Mouse (Mus musculus): Measurements from ENCODE around the gene Zfyve27.
A peak's percentile ranks its signal among the peaks of the same experiment; 100 is the strongest.

Gene Zfyve27

DNA sequence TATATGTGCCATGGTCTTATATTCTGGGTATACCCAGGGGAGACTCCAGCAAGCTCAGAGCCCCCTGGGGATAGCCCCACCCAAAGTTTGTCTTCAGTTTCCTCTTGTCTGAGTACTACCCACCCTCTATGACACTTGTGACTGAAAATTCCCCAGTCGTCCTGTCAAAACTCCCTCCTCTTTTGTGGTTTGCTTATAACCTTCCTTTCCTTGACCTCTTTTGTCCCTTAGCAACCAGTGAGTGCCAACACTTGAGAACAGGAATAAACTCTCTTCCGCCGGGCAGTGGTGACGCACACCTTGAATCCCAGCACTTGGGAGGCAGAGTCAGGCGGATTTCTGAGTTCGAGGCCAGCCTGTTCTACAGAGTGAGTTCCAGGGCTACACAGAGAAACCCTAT is 19.7 kb upstream of the Zfyve27 start:
- no peak for DNase-seq

DNA sequence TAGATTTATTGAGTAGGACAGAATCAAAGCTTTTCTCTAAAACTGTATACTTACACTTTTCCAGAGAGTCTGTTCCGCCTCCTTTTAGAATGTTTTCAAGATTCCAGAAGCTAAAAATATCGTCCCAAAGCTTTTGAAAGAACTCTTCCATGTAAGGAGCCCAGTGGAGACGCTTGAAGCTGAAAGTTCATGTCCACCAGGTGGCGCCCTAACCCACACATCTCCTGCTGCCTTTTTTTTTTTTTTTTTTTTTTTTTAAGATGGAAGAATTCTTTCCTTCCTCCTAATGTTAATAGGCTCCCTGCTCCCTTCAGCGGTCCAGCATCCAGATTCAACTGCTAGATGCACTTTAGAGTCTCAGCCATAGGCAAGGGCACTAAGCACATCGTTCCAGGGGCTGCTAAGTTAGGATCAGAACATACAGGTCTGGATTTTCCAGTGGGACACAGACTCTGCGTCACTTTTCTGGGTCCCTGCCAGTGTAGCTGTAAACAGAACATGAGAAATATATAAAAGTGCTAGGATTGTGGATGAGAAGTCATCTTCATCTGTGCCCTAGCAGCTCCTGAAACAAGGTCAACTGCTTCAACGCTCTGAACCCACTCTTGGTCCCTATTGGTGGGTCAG is 19.1 kb upstream of the Zfyve27 start:
- DNase-seq = peak; percentile 90

DNA sequence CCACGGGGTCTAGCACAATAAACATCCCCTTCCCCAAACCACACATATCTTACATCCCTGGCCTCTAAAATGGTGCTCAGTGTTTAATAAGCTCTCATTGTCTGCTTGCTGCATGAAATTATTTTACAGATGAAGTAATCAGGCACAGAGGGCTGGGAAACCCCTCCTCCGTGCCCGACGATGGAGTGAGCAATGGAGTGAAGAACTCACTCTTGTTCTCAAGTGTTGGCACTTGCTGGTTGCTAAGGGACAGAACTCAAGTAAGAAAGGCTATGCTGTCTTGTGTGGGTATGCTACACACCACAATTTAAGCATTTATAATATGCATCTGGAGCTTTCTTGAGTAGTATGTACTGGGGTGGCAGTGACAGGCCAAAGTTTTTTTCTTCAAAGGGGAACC is 18.5 kb upstream of the Zfyve27 start:
- DNase-seq = no peak

DNA sequence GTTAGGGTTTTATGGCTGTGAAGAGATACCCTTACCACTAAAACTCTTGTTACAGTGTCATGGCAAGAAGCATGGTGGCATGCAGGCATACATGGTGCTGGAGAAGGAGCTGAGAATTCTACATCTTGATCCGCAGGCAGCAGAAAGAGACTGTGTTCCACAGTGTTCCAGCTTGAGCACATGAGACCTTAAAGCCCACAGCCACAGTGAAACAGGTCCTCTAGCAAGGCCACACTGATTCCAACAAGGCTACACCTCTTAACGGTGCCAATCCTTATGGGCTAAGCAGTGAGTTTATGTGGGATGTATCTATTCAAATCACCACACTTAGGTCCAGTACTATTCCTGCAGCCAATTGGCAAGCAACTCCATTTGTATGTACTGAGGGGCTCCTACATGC is 18.0 kb upstream of the Zfyve27 start:
- no peak for DNase-seq

DNA sequence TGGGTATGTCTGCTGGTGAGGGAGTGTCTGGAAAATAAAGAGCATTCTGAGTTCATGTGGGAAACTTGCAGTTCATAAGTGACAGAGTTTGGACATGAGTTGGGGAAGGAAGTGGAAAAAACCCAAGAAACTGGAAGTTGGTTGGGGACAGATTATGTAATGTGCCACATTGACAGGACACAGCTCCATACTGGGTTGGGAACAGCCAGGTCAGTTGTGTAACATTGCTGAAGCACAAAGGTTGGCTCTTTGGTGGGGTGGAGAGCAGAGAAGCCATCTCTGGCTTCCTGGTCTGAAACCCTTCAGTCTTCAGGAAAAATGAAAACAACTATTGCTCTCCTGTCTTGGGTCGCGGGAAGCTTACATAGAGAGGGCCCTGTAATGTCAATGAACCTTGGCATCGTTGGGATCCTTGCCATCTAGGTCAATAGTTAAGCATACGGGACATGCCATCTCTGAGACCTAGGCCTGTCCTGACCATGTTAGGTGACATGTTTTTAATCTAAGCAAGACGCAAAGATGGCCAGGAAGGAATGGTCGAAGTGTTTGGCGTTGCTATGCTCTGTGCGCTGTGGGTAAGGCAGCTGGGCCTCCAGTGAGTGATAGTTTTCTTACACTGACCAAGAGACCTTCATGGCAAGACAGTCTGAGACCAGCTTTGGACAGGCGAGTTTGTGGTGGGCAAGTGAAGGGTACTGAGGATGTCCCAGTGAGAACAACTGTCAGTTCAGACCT is 17.3 kb upstream of the Zfyve27 start:
- DNase-seq = peak; percentile 64

DNA sequence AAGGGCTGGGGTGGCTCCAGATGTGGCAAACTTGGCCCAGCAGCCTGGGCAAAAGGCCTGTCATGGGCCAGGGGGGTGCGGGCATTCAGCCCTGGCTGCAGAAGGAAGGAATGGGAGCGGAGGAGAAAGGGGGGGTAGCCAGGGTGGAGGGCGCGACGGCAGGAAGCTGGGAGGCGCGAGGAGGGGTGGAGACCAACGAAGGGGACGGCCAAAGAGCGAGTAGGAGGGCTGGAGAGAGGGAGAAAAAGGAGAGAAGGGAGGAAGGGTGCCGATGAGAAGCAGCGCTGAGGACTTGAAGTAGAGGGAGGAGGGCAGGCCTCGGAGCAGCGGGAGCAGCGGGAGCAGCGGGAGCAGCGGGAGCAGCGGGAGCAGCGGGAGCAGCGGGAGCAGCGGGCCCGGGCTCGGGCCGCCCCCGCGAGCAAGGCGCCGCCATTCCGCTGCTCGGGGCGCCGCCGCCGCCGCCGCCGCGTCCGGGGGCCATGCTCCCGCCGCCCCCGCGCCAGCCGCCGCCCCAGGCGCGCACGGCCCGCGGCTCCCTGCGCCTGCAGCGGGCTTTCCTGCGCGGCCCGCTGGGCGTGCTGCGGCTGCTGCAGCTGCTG is 16.5 kb upstream of the Zfyve27 start, which contains the start of gene Marveld1:
Gene Marveld1, plus strand, starts transcription at position 231 of the 599 bp plus-strand sequence.
- peak; percentile 80 for DNase-seq

DNA sequence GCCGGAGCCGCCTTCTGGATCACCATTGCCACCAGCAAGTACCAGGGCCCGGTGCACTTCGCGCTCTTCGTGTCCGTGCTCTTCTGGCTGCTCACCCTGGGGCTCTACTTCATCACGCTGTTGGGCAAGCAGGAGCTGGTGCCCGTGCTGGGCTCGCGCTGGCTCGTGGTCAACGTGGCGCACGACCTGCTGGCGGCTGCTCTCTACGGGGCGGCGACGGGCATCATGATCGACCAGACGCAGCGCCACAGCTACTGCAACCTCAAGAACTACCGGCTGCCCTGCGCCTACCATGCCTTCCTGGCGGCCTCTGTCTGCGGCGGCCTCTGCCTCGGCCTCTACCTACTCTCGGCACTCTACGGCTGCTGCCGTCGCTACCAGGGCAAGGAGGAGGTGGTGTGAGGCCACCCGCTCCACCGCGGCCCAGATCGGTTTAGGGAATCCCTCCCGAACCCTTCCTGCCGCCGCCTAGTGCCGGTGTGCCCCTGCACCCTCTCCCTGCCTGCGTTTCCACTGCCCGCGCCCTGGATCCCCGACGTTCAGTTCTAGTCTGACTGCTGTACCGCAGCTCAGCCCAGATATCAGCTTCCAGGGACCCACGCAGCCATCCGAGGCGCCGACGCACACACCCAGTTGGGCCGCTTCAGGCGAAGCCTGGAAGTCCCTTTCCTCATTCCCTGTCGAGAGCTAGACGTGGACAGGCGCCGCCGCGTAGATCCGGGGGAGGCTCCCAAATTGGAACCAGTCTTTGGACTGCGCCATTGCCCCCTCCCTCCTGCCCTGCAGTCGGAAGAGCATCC is 15.8 kb upstream of the Zfyve27 start:
- DNase-seq = peak; percentile 57

DNA sequence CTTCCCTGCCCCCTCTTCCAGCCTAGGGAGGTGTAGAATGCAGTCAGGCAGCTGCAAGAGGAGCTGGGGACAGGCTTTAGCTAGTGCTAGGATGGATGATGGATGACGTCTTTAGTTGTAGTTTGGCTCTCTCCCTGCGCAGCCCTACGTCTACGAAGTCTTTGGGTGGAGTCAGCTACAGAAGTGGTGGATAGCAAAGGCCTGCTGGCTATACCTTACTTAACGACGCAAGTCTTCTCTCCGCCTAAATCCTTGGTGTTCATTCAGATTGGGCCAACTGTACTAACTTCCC is 15.2 kb upstream of the Zfyve27 start:
- DNase-seq = no peak

DNA sequence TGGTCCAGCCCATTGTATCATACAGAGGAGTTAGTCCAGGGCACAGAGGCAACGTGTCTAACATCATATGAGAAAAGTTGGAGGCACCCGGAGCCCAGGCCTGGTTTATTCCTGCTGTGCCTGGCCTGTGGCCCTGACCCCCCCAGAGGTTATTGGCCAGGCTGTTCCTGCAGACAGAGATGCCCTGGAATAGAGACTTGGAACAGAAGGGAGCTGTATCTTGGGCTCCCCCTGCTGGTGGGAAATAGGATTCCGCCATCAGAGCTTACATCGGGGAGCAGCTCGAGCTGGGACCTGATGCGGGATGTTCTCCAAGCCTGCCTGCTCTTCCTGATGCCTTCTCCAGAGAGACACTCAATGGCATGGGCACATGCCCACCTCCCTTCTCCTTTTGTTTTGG is 11.8 kb upstream of the Zfyve27 start:
- DNase-seq = peak; percentile 93

DNA sequence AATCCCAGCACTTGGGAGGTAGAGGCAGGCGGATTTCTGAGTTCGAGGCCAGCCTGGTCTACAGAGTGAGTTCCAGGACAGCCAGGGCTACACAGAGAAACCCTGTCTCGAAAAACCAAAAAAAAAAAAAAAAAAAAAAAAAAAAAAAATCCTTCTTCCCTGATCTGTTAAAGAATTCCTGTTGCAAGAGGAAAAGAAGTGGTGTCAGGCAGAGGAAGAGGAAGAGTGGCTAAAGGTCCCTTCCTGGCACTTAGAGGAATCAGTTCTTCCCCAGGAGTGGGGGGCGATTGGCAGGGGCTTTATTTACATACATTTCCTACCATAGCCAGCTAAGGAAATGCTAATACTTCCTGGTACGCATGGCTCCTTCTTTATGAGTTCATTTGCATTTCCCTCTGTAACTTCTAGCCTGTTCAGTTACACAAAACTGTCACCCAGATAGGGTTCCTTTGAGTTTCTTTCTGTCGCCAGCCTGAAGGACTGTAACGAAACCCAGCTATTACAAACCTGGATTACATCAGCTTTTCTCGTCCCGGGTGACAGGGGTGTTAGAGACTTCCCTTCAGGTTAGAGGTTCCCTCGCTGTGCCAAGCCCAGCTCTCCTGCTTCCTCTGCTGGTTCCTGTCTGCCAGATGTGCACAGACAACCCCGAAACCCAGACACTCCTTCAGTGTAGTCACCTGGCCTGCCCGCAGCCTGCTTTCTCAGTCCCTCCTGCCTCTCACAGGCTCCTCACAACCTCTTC is 6.1 kb upstream of the Zfyve27 start:
- no peak for DNase-seq

DNA sequence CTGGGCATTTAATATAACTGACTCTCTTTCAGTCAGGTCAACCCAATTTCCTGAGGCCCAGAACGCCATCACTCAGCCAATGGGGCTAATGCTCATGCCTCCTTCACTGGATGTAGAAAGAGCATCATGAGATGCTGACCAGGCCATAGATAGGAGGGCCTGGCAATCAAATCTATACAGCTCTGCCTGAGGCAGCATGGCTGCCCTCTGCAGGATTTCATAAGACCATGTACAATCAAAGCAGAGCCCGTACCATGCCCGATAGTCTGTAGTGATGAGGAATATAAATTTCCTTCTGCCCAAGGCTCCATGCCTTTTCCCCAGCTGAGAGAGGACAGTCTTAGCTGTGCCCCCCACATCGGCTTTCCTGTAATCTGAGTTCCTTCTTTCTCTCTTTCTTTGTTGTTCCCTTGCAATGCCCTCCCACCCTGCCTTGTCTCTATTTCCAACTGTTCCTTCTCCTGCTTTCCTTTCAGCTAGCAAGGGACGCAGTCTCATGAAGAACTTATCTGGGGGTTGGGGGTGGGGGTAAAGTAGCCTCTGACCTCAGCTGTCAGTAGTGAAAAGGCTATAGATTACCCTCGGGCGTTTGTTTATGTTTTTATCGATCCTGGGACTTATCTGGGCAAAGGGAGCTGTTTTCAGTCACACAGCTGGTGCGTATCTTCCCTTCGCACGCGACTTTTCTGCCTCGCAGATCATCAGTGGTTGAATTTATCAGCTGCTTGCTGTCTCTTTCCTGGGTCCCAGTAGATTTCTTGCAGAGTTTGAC is 5.3 kb upstream of the Zfyve27 start:
- DNase-seq = no peak

DNA sequence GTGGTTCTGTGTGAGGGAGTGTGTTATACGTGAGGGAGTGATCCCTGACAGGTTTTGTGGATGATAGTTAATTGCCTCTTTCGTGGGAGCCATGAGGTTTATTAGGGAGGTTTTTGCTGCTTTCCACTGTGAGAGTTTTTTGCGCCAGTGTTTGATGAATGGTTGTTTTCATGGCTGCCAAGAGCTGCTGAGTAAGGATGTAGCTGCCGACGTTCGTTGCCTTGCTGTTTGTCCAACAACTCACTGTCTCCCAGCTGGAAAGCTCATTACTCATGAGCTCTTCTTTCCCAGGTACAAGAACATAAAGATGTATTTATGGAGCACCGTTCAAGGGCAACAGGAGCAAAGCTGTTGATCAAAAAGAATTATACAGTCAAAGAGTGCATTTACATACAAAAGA is 437 bp downstream of the Zfyve27 start:
- no peak for DNase-seq

DNA sequence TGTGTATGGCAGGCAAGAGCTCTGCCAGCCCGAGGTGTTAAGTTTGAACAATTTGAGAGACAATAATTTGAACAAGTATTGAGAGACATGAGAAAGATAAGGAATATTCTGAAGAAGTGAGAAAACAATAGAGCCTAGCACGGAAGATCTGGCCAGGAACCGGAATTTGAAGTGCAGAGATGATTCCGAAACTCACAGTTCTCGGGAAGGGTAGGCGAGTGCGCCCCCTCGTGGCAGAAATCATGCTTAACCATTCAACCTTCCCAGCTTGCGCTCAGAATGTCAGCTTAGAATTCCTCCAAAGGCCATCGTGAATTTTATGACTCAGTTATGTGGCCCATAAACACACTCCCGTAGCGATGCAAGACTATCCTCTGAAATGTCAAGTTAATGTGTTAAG is 2.4 kb downstream of the Zfyve27 start:
- DNase-seq = peak; percentile 89

DNA sequence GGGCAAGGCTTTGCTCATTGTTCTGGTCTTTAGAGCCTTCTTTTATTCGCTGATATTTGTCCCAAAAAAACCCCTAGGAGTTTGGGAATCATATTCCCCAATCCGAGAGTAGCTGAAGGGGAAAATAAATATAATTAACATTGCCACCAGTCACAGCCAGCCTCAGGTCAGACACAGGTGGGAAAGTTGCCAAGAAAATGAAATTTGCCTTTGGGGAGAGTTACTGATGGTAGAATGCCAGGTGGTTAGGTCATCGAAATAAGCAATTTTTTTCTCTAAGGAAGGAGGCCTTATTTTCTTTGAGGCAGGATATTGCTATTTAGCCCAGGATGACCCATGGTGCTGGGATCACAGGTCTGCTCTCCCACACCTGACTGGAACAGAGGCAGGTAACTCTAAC is 3.0 kb downstream of the Zfyve27 start:
- no peak for DNase-seq

DNA sequence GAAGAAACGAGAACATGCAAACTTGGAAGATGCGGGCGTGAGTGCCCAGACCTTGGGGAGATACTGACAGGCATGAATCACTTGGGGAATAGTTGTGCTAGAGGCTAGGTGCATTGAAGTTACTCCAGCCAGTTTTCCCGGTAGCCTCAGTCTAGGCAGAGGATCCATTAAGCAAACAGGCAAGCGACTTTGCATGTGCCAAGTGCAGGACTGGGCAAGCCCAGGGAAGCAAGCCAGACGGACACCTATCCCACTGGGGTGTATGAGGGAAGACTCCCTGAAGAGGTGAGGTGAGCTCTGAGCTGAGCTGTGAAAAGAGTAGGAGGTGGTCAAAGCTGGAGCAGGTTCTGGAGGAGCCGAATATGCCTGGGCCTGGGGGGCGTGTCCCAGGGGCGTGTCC is 3.7 kb downstream of the Zfyve27 start:
- DNase-seq = no peak

DNA sequence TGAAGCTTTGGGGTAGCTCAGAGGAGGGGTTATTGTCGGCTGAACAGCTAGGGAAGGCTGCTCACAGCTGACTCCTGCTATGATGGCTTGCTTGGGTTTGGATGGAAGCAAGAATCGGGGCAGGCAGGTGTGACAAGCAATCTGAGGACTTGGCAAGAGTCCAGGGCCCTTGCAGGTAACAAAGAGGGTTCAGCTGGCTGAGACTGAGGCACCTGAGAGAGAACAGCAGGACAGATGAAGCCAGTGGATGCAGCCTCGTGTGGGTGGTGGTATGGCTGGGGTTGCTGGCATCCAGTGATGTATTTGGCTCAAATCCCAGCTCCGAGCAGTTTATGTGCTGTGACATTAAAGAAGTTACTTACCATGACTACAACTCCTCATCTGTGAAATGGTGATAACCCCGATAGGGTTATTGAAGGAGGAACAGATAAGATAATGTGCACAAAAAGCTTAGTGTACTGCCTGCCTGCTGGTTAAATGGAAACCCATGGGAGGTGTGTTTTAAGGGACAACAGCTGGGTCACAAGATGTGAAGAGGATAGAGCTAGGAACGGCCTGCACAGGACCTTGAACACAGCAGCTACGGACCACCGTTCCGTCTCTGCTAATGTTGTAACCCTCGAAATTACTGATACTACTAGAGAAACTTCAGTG is 5.7 kb downstream of the Zfyve27 start:
- no peak for DNase-seq

DNA sequence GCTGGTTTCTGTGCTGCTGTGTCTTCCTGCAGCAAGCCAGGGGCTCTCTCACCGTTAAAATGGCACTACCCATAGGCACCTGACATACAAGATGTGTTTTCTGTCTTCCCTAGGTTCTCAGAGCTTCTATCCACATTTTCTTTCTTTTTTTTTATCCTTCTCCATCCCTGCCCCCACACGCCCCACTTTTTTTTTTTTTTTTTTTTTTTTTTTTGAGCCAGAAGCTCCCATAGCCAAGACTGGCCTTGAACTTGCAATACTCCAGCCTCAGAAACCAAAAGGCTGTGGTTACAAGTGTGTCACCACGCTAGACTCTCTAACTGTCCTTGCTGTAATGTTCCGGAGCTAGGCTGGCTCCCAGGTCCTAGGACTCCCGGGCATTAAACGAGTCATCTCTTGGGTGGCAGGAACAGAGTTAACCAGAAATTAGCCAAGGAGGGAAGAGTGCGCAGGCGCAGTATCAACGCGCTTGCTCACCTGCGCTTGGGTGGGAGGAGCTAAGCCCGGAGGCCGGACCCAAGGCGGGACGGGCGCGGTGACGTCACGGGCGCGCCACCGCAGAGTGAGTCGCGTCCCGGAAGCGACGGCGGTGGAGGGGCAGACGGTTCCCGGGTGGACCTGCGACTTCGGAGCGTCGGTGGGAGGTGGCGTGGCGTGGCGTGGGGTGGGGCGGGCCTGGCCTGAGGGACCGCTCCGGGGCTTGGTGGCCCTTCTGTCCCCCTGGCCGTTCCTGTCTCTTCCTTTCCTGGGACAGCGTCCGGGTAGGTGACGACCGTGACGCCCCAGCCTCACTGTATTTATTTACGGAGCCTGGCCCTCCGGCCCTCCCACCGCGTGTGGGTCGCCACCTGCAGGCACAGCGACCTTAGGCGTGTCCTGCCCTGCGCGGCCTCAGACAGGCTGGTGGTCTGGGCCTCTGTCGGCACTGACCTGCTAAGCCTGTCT is 6.5 kb downstream of the Zfyve27 start:
- peak; percentile 96 for DNase-seq

DNA sequence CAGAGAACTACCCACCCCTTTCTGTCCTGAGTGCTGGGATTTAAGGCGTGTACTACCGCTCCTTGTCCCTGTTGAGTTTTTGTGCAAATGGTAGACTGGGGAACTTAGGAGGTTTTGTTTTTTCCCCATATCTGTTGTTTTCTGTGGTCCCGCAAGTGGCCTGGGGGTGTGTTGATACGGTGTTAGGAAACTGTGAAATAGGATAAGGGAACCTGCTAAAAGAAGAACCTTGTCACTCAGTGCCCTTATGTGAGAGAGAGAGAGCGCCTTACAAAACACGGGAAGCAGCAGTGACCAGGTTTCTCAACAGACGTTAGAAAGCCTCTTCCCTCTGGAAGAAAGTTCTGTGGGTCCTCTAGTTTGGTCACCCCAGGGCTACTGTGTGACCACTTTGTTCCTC is 13.1 kb downstream of the Zfyve27 start:
- DNase-seq = no peak

DNA sequence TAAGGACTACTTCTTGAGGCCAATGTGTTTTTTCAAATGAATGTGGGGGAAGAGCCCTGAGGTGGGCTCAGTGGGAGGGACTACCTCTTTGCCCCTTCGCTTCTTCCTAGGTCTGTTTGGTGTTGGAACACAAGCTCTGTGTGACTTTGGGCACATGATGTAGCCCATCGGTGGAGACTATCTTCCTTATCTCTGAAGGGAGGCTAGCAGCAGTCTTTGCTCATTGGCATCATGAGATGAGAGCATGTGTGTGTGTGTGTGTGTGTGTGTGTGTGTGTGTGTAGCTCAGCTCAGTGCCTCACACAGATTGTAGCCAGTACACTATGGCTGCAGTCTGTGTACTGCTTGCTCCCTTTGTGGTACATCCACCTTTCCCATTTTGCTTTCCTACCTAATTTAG is 13.7 kb downstream of the Zfyve27 start:
- no peak for DNase-seq

DNA sequence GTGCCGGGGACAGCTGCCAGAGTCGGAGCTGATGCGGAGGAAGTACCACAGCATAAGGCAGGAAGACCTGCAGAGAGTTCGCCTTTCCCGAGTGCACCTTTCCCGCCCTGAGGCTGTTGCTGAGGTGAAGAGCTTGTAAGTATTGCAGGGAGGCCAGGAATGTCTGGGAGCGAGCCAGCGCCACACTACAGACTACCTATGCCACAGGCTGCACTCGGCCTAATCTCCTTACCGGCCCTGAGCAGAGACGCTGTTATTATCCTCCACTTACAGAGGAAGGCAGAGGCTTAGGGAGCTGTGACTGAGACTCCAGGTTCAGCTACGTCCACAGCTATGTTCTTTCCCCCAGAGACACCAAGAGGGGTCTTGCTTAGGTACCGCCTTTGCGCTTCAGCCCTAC is 15.6 kb downstream of the Zfyve27 start:
- no peak for DNase-seq

DNA sequence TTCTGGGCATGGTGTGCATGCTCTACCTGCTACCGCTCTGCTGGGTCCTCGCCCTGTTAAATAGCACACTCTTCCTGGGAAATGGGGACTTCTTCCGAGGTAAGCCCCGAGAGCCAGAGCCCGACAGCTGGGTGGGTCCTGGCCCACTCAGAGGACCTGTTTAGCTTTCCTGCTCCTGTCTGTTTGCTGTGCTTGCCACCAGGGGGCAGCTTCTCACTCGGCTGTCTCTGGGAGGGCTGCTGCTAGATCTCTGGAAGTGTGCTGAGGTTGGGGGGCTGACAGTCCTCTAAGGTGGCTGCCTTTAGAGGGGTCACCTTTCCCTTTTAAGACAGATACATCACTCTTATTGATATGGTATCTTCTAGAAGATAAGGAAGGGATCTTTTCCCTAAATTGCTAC is 18.9 kb downstream of the Zfyve27 start:
- no peak for DNase-seq
